Mouse (Mus musculus): ENCODE results near the gene Dap. TPM values are rescaled to one million over a fixed set of nuclear protein-coding genes. Genes with fewer than 3 reads are reported as not detected.

The Dap gene
- polyA plus RNA-seq, 1 experiment from 2014 or later, result 29.0 TPM

- H3K36me3 ChIP-seq (replicated peaks), result no peaks in the 10 kb centered on the region
- no peaks in the 10 kb centered on the region for H3K9me3 ChIP-seq
- WGBS, result 85% methylated on average over 2 of the region's 2 CpGs
- no peak for DNase-seq (ENCODE audit: extremely low spot score, low spot score)
- no peak overlapping the region for H3K27ac ChIP-seq
- no peaks in the 10 kb centered on the region for H3K4me1 ChIP-seq
- H3K27me3 ChIP-seq (ENCODE audit: poor library complexity, severe bottlenecking), result no peaks in the 10 kb centered on the region
- H3K4me3 ChIP-seq, result no peak overlapping the region
Observed at GRCm38 (mm10) chr15:31279120-31279519, 55.0 kb downstream of the Dap start.

- no peaks in the 10 kb centered on the region for H3K27me3 ChIP-seq (ENCODE audit: poor library complexity, severe bottlenecking)
- H3K36me3 ChIP-seq (replicated peaks), result no peaks in the 10 kb centered on the region
- H3K27ac ChIP-seq, result no peak overlapping the region
- H3K4me1 ChIP-seq, result no peaks in the 10 kb centered on the region
- no peaks in the 10 kb centered on the region for H3K9me3 ChIP-seq
- no peak overlapping the region for H3K4me3 ChIP-seq
- WGBS, result 88% methylated on average over 6 of the region's 6 CpGs
- no peak for DNase-seq (ENCODE audit: extremely low spot score, low spot score)
Observed at GRCm38 (mm10) chr15:31279577-31280004, 55.5 kb downstream of the Dap start.

GRCm38 (mm10) chr15:31280059-31280458, 55.9 kb downstream of the Dap start:
- Histone ChIP-seq H3K9me3 (no peaks in the 10 kb centered on the region), H3K27ac (no peak overlapping the region), H3K27me3 (ENCODE audit: poor library complexity, severe bottlenecking) (no peaks in the 10 kb centered on the region), H3K4me3 (no peak overlapping the region), H3K36me3 (replicated peaks) (no peaks in the 10 kb centered on the region), H3K4me1 (no peaks in the 10 kb centered on the region)
- 70% methylated on average over 5 of the region's 5 CpGs for WGBS
- no peak for DNase-seq (ENCODE audit: extremely low spot score, low spot score)

- DNase-seq (ENCODE audit: extremely low spot score, low spot score), result no peak
- no peak overlapping the region for H3K27ac ChIP-seq
- no peaks in the 10 kb centered on the region for H3K9me3 ChIP-seq
- H3K4me1 ChIP-seq, result no peaks in the 10 kb centered on the region
- H3K4me3 ChIP-seq, result no peak overlapping the region
- H3K36me3 ChIP-seq (replicated peaks), result no peaks in the 10 kb centered on the region
- 80% methylated on average over 2 of the region's 2 CpGs for WGBS
- no peaks in the 10 kb centered on the region for H3K27me3 ChIP-seq (ENCODE audit: poor library complexity, severe bottlenecking)
Observed at GRCm38 (mm10) chr15:31280683-31281082, 56.6 kb downstream of the Dap start.

GRCm38 (mm10) chr15:31281830-31282229, 57.7 kb downstream of the Dap start:
- no peaks in the 10 kb centered on the region for H3K36me3 ChIP-seq (replicated peaks)
- H3K27ac ChIP-seq, result no peak overlapping the region
- H3K4me1 ChIP-seq, result no peaks in the 10 kb centered on the region
- WGBS, result 79% methylated on average over 13 of the region's 13 CpGs
- H3K27me3 ChIP-seq (ENCODE audit: poor library complexity, severe bottlenecking), result no peaks in the 10 kb centered on the region
- no peaks in the 10 kb centered on the region for H3K9me3 ChIP-seq
- no peak for DNase-seq (ENCODE audit: extremely low spot score, low spot score)
- no peak overlapping the region for H3K4me3 ChIP-seq

- no peak for DNase-seq (ENCODE audit: extremely low spot score, low spot score)
- no peaks in the 10 kb centered on the region for H3K36me3 ChIP-seq (replicated peaks)
- 82% methylated on average over 3 of the region's 3 CpGs for WGBS
- H3K9me3 ChIP-seq, result no peaks in the 10 kb centered on the region
- H3K4me3 ChIP-seq, result no peak overlapping the region
- no peaks in the 10 kb centered on the region for H3K4me1 ChIP-seq
- H3K27ac ChIP-seq, result no peak overlapping the region
- no peaks in the 10 kb centered on the region for H3K27me3 ChIP-seq (ENCODE audit: poor library complexity, severe bottlenecking)
Observed at GRCm38 (mm10) chr15:31282353-31282752, 58.2 kb downstream of the Dap start.

GRCm38 (mm10) chr15:31284142-31284541, 60.0 kb downstream of the Dap start:
- DNase-seq (ENCODE audit: extremely low spot score, low spot score), result no peak
- H3K36me3 ChIP-seq (replicated peaks), result no peaks in the 10 kb centered on the region
- WGBS, result 73% methylated on average over 5 of the region's 5 CpGs

GRCm38 (mm10) chr15:31284922-31285631, 61.0 kb downstream of the Dap start:
- Histone ChIP-seq H3K9me3 (no peaks in the 10 kb centered on the region), H3K27me3 (ENCODE audit: poor library complexity, severe bottlenecking) (no peaks in the 10 kb centered on the region), H3K4me3 (no peak overlapping the region), H3K4me1 (no peaks in the 10 kb centered on the region), H3K36me3 (replicated peaks) (no peaks in the 10 kb centered on the region), H3K27ac (no peak overlapping the region)
- DNase-seq (ENCODE audit: extremely low spot score, low spot score), result no peak
- WGBS, result 87% methylated on average over 17 of the region's 17 CpGs

More at GRCm38 (mm10) chr15:31284142-31284541, 60.0 kb downstream of the Dap start:
- no peaks in the 10 kb centered on the region for H3K9me3 ChIP-seq
- H3K27ac ChIP-seq, result no peak overlapping the region
- no peaks in the 10 kb centered on the region for H3K4me1 ChIP-seq
- H3K4me3 ChIP-seq, result no peak overlapping the region
- no peaks in the 10 kb centered on the region for H3K27me3 ChIP-seq (ENCODE audit: poor library complexity, severe bottlenecking)

- 91% methylated on average over 3 of the region's 3 CpGs for WGBS
Observed at GRCm38 (mm10) chr15:31285695-31286094, 61.6 kb downstream of the Dap start.

GRCm38 (mm10) chr15:31292627-31293026, 68.5 kb downstream of the Dap start:
- H3K4me3 ChIP-seq, result no peak overlapping the region
- 33% methylated on average over 3 of the region's 3 CpGs for WGBS
- no peaks in the 10 kb centered on the region for H3K36me3 ChIP-seq (replicated peaks)
- H3K9me3 ChIP-seq, result no peaks in the 10 kb centered on the region
- peaks cover 25% of the 10 kb centered on the region for H3K4me1 ChIP-seq
- H3K27me3 ChIP-seq (ENCODE audit: poor library complexity, severe bottlenecking), result peaks cover 28% of the 10 kb centered on the region
- H3K27ac ChIP-seq, result no peak overlapping the region
- no peak for DNase-seq (ENCODE audit: extremely low spot score, low spot score)

More at GRCm38 (mm10) chr15:31285695-31286094, 61.6 kb downstream of the Dap start:
- Histone ChIP-seq H3K27ac (no peak overlapping the region), H3K36me3 (replicated peaks) (no peaks in the 10 kb centered on the region), H3K4me1 (no peaks in the 10 kb centered on the region), H3K9me3 (no peaks in the 10 kb centered on the region), H3K4me3 (no peak overlapping the region), H3K27me3 (ENCODE audit: poor library complexity, severe bottlenecking) (no peaks in the 10 kb centered on the region)
- DNase-seq (ENCODE audit: extremely low spot score, low spot score), result no peak

- no peaks in the 10 kb centered on the region for H3K36me3 ChIP-seq (replicated peaks)
- H3K9me3 ChIP-seq, result no peaks in the 10 kb centered on the region
- H3K4me3 ChIP-seq, result no peak overlapping the region
- H3K4me1 ChIP-seq, result peaks cover 29% of the 10 kb centered on the region
- WGBS, result 6% methylated on average over 2 of the region's 2 CpGs
- no peak overlapping the region for H3K27ac ChIP-seq
- DNase-seq (ENCODE audit: extremely low spot score, low spot score), result no peak
- H3K27me3 ChIP-seq (ENCODE audit: poor library complexity, severe bottlenecking), result peaks cover 44% of the 10 kb centered on the region
Observed at GRCm38 (mm10) chr15:31294311-31294710, 70.2 kb downstream of the Dap start.

- DNase-seq (ENCODE audit: extremely low spot score, low spot score), result no peak
- H3K4me1 ChIP-seq, result peaks cover 29% of the 10 kb centered on the region
- 6% methylated on average over 40 of the region's 40 CpGs for WGBS
- H3K4me3 ChIP-seq, result peak overlapping the region; percentile 46
- no peaks in the 10 kb centered on the region for H3K9me3 ChIP-seq
- peaks cover 46% of the 10 kb centered on the region for H3K27me3 ChIP-seq (ENCODE audit: poor library complexity, severe bottlenecking)
- no peaks in the 10 kb centered on the region for H3K36me3 ChIP-seq (replicated peaks)
- no peak overlapping the region for H3K27ac ChIP-seq
Observed at GRCm38 (mm10) chr15:31296882-31297776, 73.0 kb downstream of the Dap start.

GRCm38 (mm10) chr15:31297777-31298137, 73.6 kb downstream of the Dap start:
- Histone ChIP-seq H3K9me3 (no peaks in the 10 kb centered on the region), H3K27ac (no peak overlapping the region), H3K27me3 (ENCODE audit: poor library complexity, severe bottlenecking) (peaks cover 46% of the 10 kb centered on the region), H3K4me3 (peak overlapping the region; percentile 46), H3K4me1 (peaks cover 23% of the 10 kb centered on the region), H3K36me3 (replicated peaks) (no peaks in the 10 kb centered on the region)
- 26% methylated on average over 13 of the region's 13 CpGs for WGBS
- DNase-seq (ENCODE audit: extremely low spot score, low spot score), result no peak

Data from forebrain, embryonic 10.5 days (tissue).